Mouse (Mus musculus) embryonic fibroblast, embryonic 13.5 days (primary cell): ENCODE data around the gene Xkr7. TPM values are rescaled to one million over a fixed set of nuclear protein-coding genes. Genes with fewer than 3 reads are reported as not detected.

Source experiments
- H3K27ac ChIP-seq: 2 replicates; pipeline ENCODE4 v1.5.1; 2012; ENCODE audit warnings: low read length, control low read depth, inconsistent platforms; ENCODE audit not compliant: insufficient read depth
- H3K4me1 ChIP-seq: 2 replicates; pipeline ENCODE4 v1.6.1; 2011; ENCODE audit warnings: low read length; ENCODE audit not compliant: control insufficient read depth, insufficient read depth
- H3K4me3 ChIP-seq: 2 replicates; pipeline ENCODE4 v1.5.1; 2011; ENCODE audit warnings: mild to moderate bottlenecking, control low read depth, low read length; ENCODE audit not compliant: insufficient read depth
- CTCF ChIP-seq: IDR thresholded peaks from 2 replicates; pipeline ENCODE4 v1.5.1; 2011; ENCODE audit warnings: mild to moderate bottlenecking, control low read depth, low read length, moderate library complexity, borderline replicate concordance; ENCODE audit not compliant: insufficient read depth
- POLR2A ChIP-seq: IDR thresholded peaks from 2 replicates; pipeline ENCODE4 v1.6.1; 2011; ENCODE audit warnings: low read depth, mild to moderate bottlenecking, control low read depth, low read length, moderate library complexity
- polyA plus RNA-seq: library from polyadenylated mRNA; stranded (reverse); fragments of >200 nt; gene quantifications from 2 replicates; pipeline ENCODE4 v1.2.4, GENCODE M21; 2011; ENCODE audit warnings: low read depth; ENCODE audit not compliant: missing spikeins, insufficient read length

Xkr7 gene
- polyA plus RNA-seq, 1 experiment: not detected

DNA sequence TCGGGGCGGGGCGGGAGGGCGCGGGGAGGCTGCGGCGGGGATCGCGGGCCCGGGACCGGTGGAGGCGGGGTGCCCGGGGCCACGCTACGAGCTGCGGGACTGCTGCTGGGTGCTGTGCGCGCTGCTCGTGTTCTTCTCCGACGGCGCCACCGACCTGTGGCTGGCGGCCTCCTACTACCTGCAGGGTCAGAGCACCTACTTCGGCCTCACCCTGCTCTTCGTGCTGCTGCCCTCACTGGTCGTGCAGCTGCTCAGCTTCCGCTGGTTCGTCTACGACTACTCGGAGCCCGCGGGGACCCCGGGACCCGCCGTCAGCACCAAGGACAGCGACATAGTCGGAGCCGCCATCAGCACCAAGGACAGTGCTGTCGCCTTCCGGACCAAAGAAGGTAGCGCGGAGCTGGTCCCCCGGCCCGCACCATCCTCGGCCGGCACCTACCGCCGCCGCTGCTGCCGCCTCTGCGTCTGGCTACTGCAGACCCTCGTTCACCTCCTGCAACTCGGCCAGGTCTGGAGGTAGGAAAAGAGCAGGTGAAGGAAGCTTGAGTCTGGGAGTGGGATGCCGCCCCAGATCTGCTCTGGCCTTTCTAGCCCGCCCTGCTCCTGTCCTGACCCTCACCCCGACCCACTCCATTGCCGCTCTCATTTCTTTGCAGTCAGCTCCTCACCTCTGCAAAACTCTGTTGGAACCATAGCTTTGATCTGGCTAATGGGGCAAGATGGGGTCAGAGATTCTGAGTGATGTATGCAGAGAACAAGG is 611 bp downstream of the Xkr7 start:
- Histone ChIP-seq H3K27ac (no peak overlapping the region), H3K4me3 (no peak overlapping the region), H3K4me1 (no peaks in the 10 kb centered on the region)
- TF ChIP-seq POLR2A: no peak
- peak; percentile 22; the same call in 1 of the 2 replicates for TF ChIP-seq CTCF

DNA sequence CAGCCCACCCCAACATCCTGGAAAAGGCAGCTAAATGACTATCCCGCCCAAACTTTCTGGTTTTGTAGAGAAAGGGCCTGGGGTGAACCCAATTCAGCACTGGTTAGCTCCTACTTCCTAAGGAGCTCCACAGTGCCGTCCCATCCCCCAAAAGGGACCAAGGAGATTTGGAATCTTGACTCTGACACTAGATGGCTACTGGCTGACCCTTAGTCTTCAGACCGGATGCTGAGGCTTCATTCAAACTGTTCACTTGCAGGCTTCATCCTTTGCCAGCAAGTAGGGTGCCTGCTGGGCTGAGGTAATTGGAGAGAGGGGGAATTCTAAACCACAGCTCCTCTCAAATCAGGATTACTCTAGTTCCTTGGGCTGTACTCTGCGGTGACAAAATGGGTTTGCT is 1.3 kb downstream of the Xkr7 start:
- Histone ChIP-seq H3K27ac (no peak overlapping the region), H3K4me3 (no peak overlapping the region), H3K4me1 (no peaks in the 10 kb centered on the region)
- TF ChIP-seq POLR2A: no peak
- TF ChIP-seq CTCF: no peak

DNA sequence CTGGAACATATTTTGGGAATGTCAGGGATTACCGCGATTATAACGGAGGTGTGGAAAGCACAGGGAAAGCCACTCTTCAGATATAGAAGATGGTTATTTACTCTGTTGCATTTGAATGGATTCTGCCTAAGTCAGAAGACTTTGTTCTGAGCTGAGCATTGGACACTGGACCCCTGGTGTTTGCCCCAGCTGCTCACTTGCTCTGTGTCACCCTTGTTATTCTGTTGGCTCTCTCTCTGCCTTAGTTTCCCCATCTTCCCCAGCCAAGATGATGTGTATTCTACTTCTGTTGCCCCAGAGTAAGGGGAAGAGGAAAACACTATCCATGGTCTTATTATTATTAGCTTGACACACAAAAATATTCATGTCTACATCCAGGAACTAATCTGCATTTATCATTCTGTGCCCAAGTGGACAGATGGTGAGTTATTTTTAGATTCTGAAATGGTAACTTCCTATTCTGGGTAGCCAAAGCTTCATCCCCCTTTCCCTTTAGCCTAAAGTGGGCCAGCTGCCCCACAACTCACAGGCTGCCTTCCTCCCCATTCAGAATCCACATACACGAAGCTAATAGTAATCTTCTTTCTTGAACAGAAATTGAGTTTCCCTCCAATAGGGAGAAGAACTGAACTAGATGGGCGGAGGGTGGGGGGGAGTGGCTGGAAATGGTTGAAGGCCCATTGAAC is 2.0 kb downstream of the Xkr7 start:
- Histone ChIP-seq H3K4me1 (no peaks in the 10 kb centered on the region), H3K27ac (no peak overlapping the region)
- TF ChIP-seq CTCF: no peak

DNA sequence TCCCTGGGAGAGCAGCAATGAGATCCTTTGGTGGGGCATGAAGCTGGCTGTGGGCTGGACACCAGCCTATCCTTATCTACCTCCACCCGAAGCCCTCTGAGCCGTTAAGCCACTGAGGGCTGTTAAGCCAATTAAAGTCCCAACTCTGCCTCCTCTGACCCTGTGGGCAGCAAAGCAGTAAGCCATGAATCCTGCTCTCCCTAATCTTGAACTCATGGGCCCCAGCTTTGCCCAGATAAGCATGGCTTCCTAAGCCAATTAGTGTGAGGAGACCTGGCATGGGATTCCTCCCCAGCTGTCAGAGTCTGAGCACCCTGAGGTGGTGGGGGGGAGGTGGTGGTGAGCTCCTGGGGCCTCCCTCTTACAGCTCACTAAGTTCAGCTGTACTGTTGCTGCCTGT is 5.0 kb downstream of the Xkr7 start:
- H3K4me3 ChIP-seq: no peak overlapping the region
- no peak for TF ChIP-seq POLR2A
- TF ChIP-seq CTCF: no peak

More for the DNA sequence above, 2.0 kb downstream of the Xkr7 start:
- H3K4me3 ChIP-seq: no peak overlapping the region

DNA sequence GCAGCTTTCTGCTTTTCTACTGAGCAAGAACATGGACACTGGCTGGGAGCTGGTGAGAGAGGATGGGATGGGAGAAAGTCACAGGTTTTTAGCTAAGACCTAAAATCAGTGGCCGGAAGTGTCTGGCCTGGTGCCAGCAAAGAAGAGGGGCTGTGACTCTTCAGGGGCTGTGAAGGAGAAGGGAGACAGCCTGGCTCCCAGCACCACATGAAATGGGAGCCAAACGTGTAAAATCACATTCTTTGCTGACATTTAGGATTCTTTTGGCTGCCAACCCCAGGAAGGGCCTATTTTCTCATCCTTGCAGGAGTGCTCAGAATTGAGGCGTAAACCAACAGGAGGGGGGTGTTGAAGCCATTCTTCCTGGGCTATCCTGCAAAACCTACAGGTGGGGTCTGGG is 12.2 kb downstream of the Xkr7 start:
- H3K27ac ChIP-seq: no peak overlapping the region
- TF ChIP-seq POLR2A (no peak), CTCF (no peak)
- no peak overlapping the region for H3K4me3 ChIP-seq
- H3K4me1 ChIP-seq: no peaks in the 10 kb centered on the region

More for the DNA sequence above, 5.0 kb downstream of the Xkr7 start:
- Histone ChIP-seq H3K4me1 (no peaks in the 10 kb centered on the region), H3K27ac (no peak overlapping the region)

DNA sequence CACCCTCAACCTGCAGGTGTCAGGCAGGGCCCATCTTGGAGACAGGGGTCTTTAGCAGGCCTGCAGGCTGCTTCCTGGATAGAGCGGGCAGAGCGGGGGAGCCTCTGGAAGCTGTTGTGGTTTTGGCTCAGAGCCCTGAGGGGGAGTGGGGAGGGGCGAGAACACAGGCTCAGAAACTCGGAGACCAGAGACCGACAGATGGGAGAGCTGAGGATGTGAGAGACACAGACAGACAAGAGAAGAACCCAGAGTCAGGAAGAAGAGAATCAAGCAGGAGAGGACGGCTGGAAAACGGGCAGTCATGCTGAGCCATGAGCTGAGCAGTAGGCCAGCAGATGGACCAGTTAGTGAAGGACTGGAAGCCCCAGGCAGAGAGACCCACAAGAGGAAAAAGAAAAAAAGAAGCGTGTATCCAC is 14.2 kb downstream of the Xkr7 start:
- no peak overlapping the region for H3K27ac ChIP-seq
- no peak for TF ChIP-seq POLR2A
- no peak for TF ChIP-seq CTCF
- H3K4me3 ChIP-seq: no peak overlapping the region
- H3K4me1 ChIP-seq: no peaks in the 10 kb centered on the region

DNA sequence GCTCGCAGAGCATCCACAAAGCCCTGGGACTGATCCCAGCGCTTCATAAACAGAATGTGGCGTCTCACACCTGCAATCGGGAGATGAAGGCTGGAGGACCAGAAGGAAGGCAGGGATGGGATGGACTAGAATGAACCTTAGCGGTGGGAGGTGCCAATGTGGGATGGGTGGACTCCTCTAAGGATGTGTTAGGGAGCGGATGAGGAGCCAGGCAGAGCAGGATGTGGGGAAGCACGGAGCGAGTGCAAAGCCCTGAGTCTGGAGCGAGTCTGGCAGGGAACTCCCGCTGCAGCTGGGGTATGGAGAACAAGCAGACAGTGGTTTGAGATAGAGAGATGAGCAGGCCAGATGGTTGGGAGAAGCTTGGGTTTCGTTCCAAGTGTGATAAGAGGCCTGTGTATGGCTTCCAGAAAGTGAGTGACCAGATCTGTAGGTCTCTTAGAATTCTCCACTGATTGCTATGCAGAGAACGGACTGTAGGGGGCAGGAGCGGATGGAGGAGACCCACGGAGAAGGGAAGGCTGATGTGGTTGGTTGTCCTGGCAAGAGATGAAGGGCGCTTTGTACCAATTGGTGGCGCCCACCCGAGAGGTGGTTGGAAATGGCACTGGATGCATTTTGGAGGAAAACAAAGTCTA is 16.3 kb downstream of the Xkr7 start:
- no peak overlapping the region for H3K27ac ChIP-seq
- no peaks in the 10 kb centered on the region for H3K4me1 ChIP-seq
- no peak overlapping the region for H3K4me3 ChIP-seq
- TF ChIP-seq CTCF (peak; percentile 49; the same call in 1 of the 2 replicates), POLR2A (no peak)

DNA sequence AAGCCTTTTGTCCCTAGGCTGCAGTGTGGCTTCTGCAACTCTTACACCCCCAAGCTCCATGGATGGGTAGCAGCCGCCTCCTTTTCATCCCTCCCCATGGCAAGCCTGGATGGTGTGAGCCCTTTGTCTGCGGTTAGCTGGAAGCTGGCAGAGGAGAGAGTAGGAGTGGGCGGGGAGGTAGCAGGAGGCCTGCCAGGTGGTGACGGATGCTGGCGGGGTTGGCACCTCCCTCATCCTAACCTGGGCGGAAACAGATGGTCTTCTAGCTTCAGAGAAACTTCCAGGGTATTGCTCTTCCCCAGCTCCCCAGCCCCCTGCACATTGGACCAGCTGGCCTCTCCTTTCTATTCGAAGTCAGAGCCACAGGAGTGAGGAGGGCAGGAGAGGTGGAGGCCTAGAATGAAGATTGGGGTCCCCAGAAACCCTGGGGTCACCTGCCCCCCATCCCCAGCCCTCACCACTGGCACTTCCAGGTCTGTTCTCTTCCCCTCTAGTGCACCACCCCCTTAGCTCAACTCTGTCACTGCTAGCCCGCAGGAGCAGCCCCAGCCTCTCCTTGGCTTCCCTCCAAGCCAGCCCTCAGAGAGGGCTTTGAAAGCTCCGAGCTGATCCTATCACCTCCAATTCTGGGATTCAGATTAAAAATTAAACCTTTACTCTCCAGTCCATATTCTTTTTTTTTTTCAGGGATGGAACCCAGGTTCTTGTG is 17.8 kb downstream of the Xkr7 start:
- Histone ChIP-seq H3K4me1 (no peaks in the 10 kb centered on the region), H3K4me3 (no peak overlapping the region), H3K27ac (no peak overlapping the region)
- TF ChIP-seq POLR2A: no peak
- no peak for TF ChIP-seq CTCF

DNA sequence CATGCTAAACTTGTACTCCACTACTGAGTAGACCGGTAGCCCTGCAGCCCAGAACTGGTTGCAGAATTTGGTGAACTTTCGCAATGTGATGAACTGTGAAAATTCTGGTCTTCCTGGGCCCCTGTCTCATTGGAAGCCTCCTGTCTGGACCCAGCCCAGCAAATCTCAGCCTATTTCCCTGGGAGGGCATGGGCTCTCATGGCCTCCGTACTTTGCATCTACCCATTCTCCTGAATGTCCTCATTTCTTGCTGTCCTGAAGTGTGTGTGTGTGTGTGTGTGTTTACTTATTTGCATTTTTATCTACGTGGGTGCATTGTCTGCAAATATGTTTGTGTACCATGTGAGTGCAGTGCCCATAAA is 18.3 kb downstream of the Xkr7 start:
- no peak for TF ChIP-seq CTCF
- no peak for TF ChIP-seq POLR2A
- H3K4me3 ChIP-seq: no peak overlapping the region
- H3K27ac ChIP-seq: no peak overlapping the region
- H3K4me1 ChIP-seq: no peaks in the 10 kb centered on the region

DNA sequence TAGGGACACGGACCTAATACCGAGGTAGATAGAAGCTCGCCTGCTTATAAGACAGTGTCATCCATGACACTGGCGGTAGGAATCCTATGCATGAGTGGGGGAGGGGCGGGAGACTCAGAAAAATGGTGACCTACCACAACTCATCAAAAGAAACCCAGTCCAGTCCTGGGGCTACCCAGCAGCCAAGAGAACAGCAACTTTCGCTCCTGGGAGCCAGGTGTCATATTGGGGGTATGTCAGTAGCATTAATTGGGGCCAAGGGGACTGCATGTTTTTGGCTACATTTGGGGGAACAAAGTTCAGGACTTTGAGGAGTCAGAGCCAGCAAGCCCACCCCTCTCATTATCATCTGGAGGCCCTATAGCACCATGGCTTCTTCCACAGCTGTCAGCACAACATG is 19.4 kb downstream of the Xkr7 start:
- H3K4me3 ChIP-seq: no peak overlapping the region
- no peak overlapping the region for H3K27ac ChIP-seq
- H3K4me1 ChIP-seq: no peaks in the 10 kb centered on the region
- TF ChIP-seq CTCF (no peak), POLR2A (no peak)
